Mouse (Mus musculus): ENCODE measurements around the gene Myh10. TPM values are rescaled to one million over a fixed set of nuclear protein-coding genes. Genes with fewer than 3 reads are reported as not detected.

The Myh10 gene
- polyA plus RNA-seq, 1 experiment from 2014 or later, result 125 TPM

GRCm38 (mm10) chr11:68706524-68707429 lies 15.4 kb downstream of the Myh10 start:
- 64% methylated on average over 9 of the region's 9 CpGs for WGBS
- ATAC-seq (ENCODE audit: low read depth), result no peak
- Histone ChIP-seq H3K4me1 (replicated peaks; ENCODE audit: control insufficient read depth, insufficient read depth, low read length) (peaks cover 4% of the 10 kb centered on the region; the same call in 1 of the 2 replicates), H3K27ac (ENCODE audit: low read length) (peak overlapping the region; percentile 5; the same call in 1 of the 2 replicates), H3K27me3 (ENCODE audit: control insufficient read depth, insufficient read depth, low read depth, low read length) (no peaks in the 10 kb centered on the region), H3K36me3 (ENCODE audit: control insufficient read depth, insufficient read depth, low read length) (peaks cover 33% of the 10 kb centered on the region), H3K9ac (ENCODE audit: low read length) (no peak overlapping the region), H3K4me3 (ENCODE audit: low read length) (no peak overlapping the region), H3K9me3 (ENCODE audit: control insufficient read depth, low read length) (no peaks in the 10 kb centered on the region), H3K4me2 (ENCODE audit: low read depth, low read length) (no peak overlapping the region)

GRCm38 (mm10) chr11:68707881-68708582 lies 16.7 kb downstream of the Myh10 start:
- Histone ChIP-seq H3K4me1 (replicated peaks; ENCODE audit: control insufficient read depth, insufficient read depth, low read length) (peaks cover 4% of the 10 kb centered on the region; the same call in 1 of the 2 replicates), H3K4me2 (ENCODE audit: low read depth, low read length) (no peak overlapping the region), H3K27ac (ENCODE audit: low read length) (no peak overlapping the region), H3K27me3 (ENCODE audit: control insufficient read depth, insufficient read depth, low read depth, low read length) (no peaks in the 10 kb centered on the region), H3K36me3 (ENCODE audit: control insufficient read depth, insufficient read depth, low read length) (peaks cover 22% of the 10 kb centered on the region), H3K9me3 (ENCODE audit: control insufficient read depth, low read length) (no peaks in the 10 kb centered on the region), H3K4me3 (ENCODE audit: low read length) (no peak overlapping the region), H3K9ac (ENCODE audit: low read length) (no peak overlapping the region)
- ATAC-seq (ENCODE audit: low read depth), result no peak
- 58% methylated on average over 5 of the region's 5 CpGs for WGBS

DNA sequence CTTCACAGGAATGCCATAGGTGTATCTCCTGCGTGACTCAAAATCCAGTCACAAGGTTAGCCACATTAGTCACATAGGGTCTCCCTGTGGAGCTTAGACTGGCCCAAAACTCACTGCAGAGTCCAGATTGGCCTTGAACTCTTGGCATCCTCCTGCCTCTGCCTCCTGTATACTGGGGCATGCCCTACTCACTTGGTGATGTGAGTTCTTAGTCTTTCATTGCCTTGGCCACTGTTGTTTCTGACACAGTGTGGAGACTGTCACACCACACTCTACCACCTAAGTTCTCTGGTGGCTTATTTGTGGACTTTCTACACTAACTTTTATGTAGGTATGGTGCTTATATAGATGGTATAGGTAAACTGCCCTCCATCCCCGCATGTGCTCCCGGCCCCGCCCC lies 24.8 kb downstream of the Myh10 start:
- no peak overlapping the region for H3K4me2 ChIP-seq (ENCODE audit: low read depth, low read length)
- H3K36me3 ChIP-seq (ENCODE audit: control insufficient read depth, insufficient read depth, low read length), result peaks cover 6% of the 10 kb centered on the region; the same call in 1 of the 2 replicates
- H3K4me3 ChIP-seq (ENCODE audit: low read length), result no peak overlapping the region
- WGBS, result 82% methylated on average over 4 of the region's 4 CpGs
- peaks cover 10% of the 10 kb centered on the region for H3K4me1 ChIP-seq (replicated peaks; ENCODE audit: control insufficient read depth, insufficient read depth, low read length)
- no peak for ATAC-seq (ENCODE audit: low read depth)
- H3K27me3 ChIP-seq (ENCODE audit: control insufficient read depth, insufficient read depth, low read depth, low read length), result no peaks in the 10 kb centered on the region
- no peak overlapping the region for H3K9ac ChIP-seq (ENCODE audit: low read length)
- no peak overlapping the region for H3K27ac ChIP-seq (ENCODE audit: low read length)
- no peaks in the 10 kb centered on the region for H3K9me3 ChIP-seq (ENCODE audit: control insufficient read depth, low read length)

DNA sequence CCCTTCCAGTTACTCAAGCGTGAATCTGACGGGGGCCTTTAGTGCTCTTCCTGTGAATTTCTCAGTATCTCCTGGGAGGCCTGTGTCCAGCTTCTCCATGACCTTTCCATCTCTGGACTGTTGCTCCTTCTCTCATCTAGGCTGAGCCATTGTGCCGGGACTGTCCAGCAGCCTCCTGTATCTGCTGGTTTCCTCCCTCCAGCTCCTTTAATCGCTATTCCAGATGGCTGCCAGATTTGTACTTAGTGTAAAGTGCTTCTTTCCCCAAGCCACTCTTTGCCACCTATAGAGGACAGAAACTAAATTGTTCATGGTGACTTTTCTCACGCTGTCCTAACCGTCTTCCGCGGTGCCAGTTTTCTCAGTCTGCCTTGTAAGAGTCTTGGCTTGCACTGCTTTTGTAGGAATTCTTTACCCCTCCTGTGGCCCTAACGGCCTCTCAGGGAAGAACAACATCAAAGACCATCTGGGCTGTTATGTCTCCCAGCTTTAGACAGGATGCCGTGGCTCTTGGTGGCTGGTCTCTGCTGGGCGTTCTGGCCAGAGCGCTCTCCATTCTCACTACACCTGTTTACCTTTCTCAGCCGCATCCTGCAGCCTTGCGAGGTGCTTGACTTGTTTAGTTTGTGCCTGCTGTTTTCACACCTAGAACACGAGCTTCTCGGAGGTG lies 25.9 kb downstream of the Myh10 start:
- H3K9me3 ChIP-seq (ENCODE audit: control insufficient read depth, low read length), result no peaks in the 10 kb centered on the region
- 54% methylated on average over 16 of the region's 16 CpGs for whole genome bisulfite sequencing
- ATAC-seq (ENCODE audit: low read depth), result no peak
- no peaks in the 10 kb centered on the region for H3K27me3 ChIP-seq (ENCODE audit: control insufficient read depth, insufficient read depth, low read depth, low read length)
- peak overlapping the region; percentile 41 for H3K27ac ChIP-seq (ENCODE audit: low read length)
- no peak overlapping the region for H3K9ac ChIP-seq (ENCODE audit: low read length)
- peaks cover 15% of the 10 kb centered on the region for H3K36me3 ChIP-seq (ENCODE audit: control insufficient read depth, insufficient read depth, low read length)
- no peak overlapping the region for H3K4me2 ChIP-seq (ENCODE audit: low read depth, low read length)
- no peak overlapping the region for H3K4me3 ChIP-seq (ENCODE audit: low read length)
- peaks cover 10% of the 10 kb centered on the region for H3K4me1 ChIP-seq (replicated peaks; ENCODE audit: control insufficient read depth, insufficient read depth, low read length)

GRCm38 (mm10) chr11:68719096-68719648 lies 27.8 kb downstream of the Myh10 start:
- Histone ChIP-seq H3K36me3 (ENCODE audit: control insufficient read depth, insufficient read depth, low read length) (peaks cover 23% of the 10 kb centered on the region), H3K27ac (ENCODE audit: low read length) (no peak overlapping the region), H3K4me2 (ENCODE audit: low read depth, low read length) (no peak overlapping the region), H3K9me3 (ENCODE audit: control insufficient read depth, low read length) (no peaks in the 10 kb centered on the region), H3K4me3 (ENCODE audit: low read length) (no peak overlapping the region), H3K4me1 (replicated peaks; ENCODE audit: control insufficient read depth, insufficient read depth, low read length) (peaks cover 10% of the 10 kb centered on the region), H3K9ac (ENCODE audit: low read length) (no peak overlapping the region), H3K27me3 (ENCODE audit: control insufficient read depth, insufficient read depth, low read depth, low read length) (no peaks in the 10 kb centered on the region)
- ATAC-seq (ENCODE audit: low read depth), result peak; percentile 74
- WGBS, result 73% methylated on average over 4 of the region's 4 CpGs

DNA sequence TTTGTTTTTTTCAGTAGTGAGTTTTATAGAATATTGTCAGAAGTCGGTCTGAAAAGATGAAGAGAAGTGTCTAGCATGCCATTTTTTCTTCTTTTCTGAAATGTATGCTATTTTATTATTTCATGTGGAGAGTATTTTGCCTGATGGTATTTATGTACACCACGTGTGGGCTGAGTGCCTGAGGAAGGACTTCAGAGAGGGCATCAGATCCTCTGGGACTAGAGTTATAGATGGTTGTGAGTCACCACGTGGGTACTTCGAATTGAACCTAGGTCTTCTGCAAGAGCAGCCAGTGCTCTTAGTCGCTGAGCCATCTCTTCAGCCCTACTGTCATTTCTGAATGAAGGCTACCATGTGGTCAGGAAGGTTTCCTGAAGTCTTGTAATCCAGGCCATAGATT lies 28.4 kb downstream of the Myh10 start:
- Histone ChIP-seq H3K36me3 (ENCODE audit: control insufficient read depth, insufficient read depth, low read length) (peaks cover 19% of the 10 kb centered on the region), H3K4me1 (replicated peaks; ENCODE audit: control insufficient read depth, insufficient read depth, low read length) (peaks cover 10% of the 10 kb centered on the region), H3K4me3 (ENCODE audit: low read length) (no peak overlapping the region), H3K27ac (ENCODE audit: low read length) (no peak overlapping the region), H3K27me3 (ENCODE audit: control insufficient read depth, insufficient read depth, low read depth, low read length) (no peaks in the 10 kb centered on the region), H3K9me3 (ENCODE audit: control insufficient read depth, low read length) (no peaks in the 10 kb centered on the region), H3K4me2 (ENCODE audit: low read depth, low read length) (no peak overlapping the region), H3K9ac (ENCODE audit: low read length) (no peak overlapping the region)
- ATAC-seq (ENCODE audit: low read depth), result no peak
- 71% methylated on average over 5 of the region's 5 CpGs for WGBS

- no peak overlapping the region for H3K4me2 ChIP-seq (ENCODE audit: low read depth, low read length)
- no peak overlapping the region for H3K9ac ChIP-seq (ENCODE audit: low read length)
- no peak overlapping the region for H3K27ac ChIP-seq (ENCODE audit: low read length)
- ATAC-seq (ENCODE audit: low read depth), result no peak
- H3K4me1 ChIP-seq (replicated peaks; ENCODE audit: control insufficient read depth, insufficient read depth, low read length), result no peaks in the 10 kb centered on the region; the same call in 1 of the 2 replicates
- H3K9me3 ChIP-seq (ENCODE audit: control insufficient read depth, low read length), result no peaks in the 10 kb centered on the region
- no peak overlapping the region for H3K4me3 ChIP-seq (ENCODE audit: low read length)
- peaks cover 27% of the 10 kb centered on the region for H3K36me3 ChIP-seq (ENCODE audit: control insufficient read depth, insufficient read depth, low read length)
- H3K27me3 ChIP-seq (ENCODE audit: control insufficient read depth, insufficient read depth, low read depth, low read length), result no peaks in the 10 kb centered on the region
These were observed 32.8 kb downstream of the Myh10 start for GRCm38 (mm10) chr11:68724117-68724516.

- Histone ChIP-seq H3K27me3 (ENCODE audit: control insufficient read depth, insufficient read depth, low read depth, low read length) (no peaks in the 10 kb centered on the region), H3K4me3 (ENCODE audit: low read length) (no peak overlapping the region), H3K9me3 (ENCODE audit: control insufficient read depth, low read length) (no peaks in the 10 kb centered on the region), H3K27ac (ENCODE audit: low read length) (no peak overlapping the region), H3K4me2 (ENCODE audit: low read depth, low read length) (no peak overlapping the region), H3K9ac (ENCODE audit: low read length) (no peak overlapping the region), H3K4me1 (replicated peaks; ENCODE audit: control insufficient read depth, insufficient read depth, low read length) (peaks cover 3% of the 10 kb centered on the region; the same call in 1 of the 2 replicates), H3K36me3 (ENCODE audit: control insufficient read depth, insufficient read depth, low read length) (peaks cover 12% of the 10 kb centered on the region)
- no peak for ATAC-seq (ENCODE audit: low read depth)
- WGBS, result 85% methylated on average over 3 of the region's 3 CpGs
These were observed 37.3 kb downstream of the Myh10 start for GRCm38 (mm10) chr11:68728693-68729092.

Data from lung, embryonic 16.5 days (tissue).